Mouse (Mus musculus) myocyte (in vitro differentiated cells): ENCODE results near the gene Odc1. TPM values are rescaled to one million over a fixed set of nuclear protein-coding genes. Genes with fewer than 3 reads are reported as not detected.
"Not testable (repeated sequence)": the region's sequence is repeated elsewhere in the genome, so short reads cannot be mapped to it uniquely, and the experiment has no call there.

ENCODE experiments used
- H3K27me3 ChIP-seq: one replicate; pipeline ENCODE4 v1.6.1; 2011; ENCODE audit not compliant: control insufficient read depth, insufficient read depth, insufficient read length
- H3K36me3 ChIP-seq: one replicate; pipeline ENCODE4 v1.6.1; 2011; ENCODE audit not compliant: control insufficient read depth, insufficient read depth
- H3K4me2 ChIP-seq: one replicate; pipeline ENCODE4 v1.6.1; 2011; ENCODE audit warnings: low read depth, control low read depth
- H3K4me3 ChIP-seq: one replicate; pipeline ENCODE4 v1.5.1; 2011; ENCODE audit warnings: mild to moderate bottlenecking, control low read depth, moderate library complexity
- H3K79me2 ChIP-seq: one replicate; pipeline ENCODE4 v1.6.1; 2011; ENCODE audit not compliant: control insufficient read depth, insufficient read depth
- H3ac ChIP-seq: one replicate; pipeline ENCODE4 v1.6.1; 2011; ENCODE audit not compliant: control insufficient read depth, insufficient read length
- CEBPB ChIP-seq: IDR thresholded peaks from 2 replicates; pipeline ENCODE4 v1.6.1; 2011; ENCODE audit warnings: mild to moderate bottlenecking, moderate library complexity; ENCODE audit not compliant: poor library complexity, insufficient read depth, severe bottlenecking
- E2F4 ChIP-seq: IDR thresholded peaks from one replicate; pipeline ENCODE4 v1.6.1; 2011; ENCODE audit warnings: mild to moderate bottlenecking, control low read depth, moderate library complexity; ENCODE audit not compliant: insufficient read depth
- MAX ChIP-seq: IDR thresholded peaks from one replicate; pipeline ENCODE4 v1.6.1; 2011; ENCODE audit warnings: low read depth, mild to moderate bottlenecking, control low read depth
- MYOD1 ChIP-seq, 3 experiments: IDR thresholded peaks; one replicate each; pipeline ENCODE4 v1.6.1; 2011; ENCODE audit warnings: control low read depth in 2 of 3, low read depth in 2 of 3, mild to moderate bottlenecking in 2 of 3, moderate library complexity in 1 of 3; ENCODE audit not compliant: insufficient read length in 2 of 3, control insufficient read depth in 1 of 3
- MYOG ChIP-seq, 3 experiments: IDR thresholded peaks; one replicate each; pipeline ENCODE4 v1.6.1; 2011; ENCODE audit warnings: control low read depth in 2 of 3, low read depth in 2 of 3, mild to moderate bottlenecking in 2 of 3; ENCODE audit not compliant: insufficient read length in 2 of 3, control insufficient read depth in 1 of 3, insufficient read depth in 1 of 3
- POLR2A ChIP-seq: IDR thresholded peaks from one replicate; pipeline ENCODE4 v1.6.1; 2011; ENCODE audit warnings: low read depth, mild to moderate bottlenecking, control low read depth, moderate library complexity; ENCODE audit not compliant: insufficient read length
- POLR2AphosphoS2 ChIP-seq: IDR thresholded peaks from one replicate; pipeline ENCODE4 v1.6.1; 2011; ENCODE audit warnings: low read depth, control low read depth; ENCODE audit not compliant: insufficient read length
- REST ChIP-seq: IDR thresholded peaks from one replicate; pipeline ENCODE4 v1.6.1; 2011; ENCODE audit warnings: mild to moderate bottlenecking, control low read depth, moderate library complexity; ENCODE audit not compliant: insufficient read depth, insufficient read length
- SRF ChIP-seq: IDR thresholded peaks from one replicate; pipeline ENCODE4 v1.6.1; 2011; ENCODE audit warnings: low read depth; ENCODE audit not compliant: control insufficient read depth, insufficient read length
- TCF12 ChIP-seq: IDR thresholded peaks from one replicate; pipeline ENCODE4 v1.6.1; 2011; ENCODE audit warnings: mild to moderate bottlenecking, control low read depth; ENCODE audit not compliant: poor library complexity, insufficient read depth, severe bottlenecking
- TCF3 ChIP-seq: IDR thresholded peaks from one replicate; pipeline ENCODE4 v1.6.1; 2011; ENCODE audit warnings: low read depth, control low read depth; ENCODE audit not compliant: insufficient read length
- USF1 ChIP-seq: IDR thresholded peaks from one replicate; pipeline ENCODE4 v1.6.1; 2011; ENCODE audit warnings: low read depth, mild to moderate bottlenecking, control low read depth, moderate library complexity
- polyA plus RNA-seq: library from polyadenylated mRNA; unstranded; fragments of >200 nt; fragmentation: generic; extraction: Trizol; gene quantifications from one replicate; pipeline ENCODE4 v1.2.1, GENCODE M21; 2012; ENCODE audit warnings: missing spikeins

Gene Odc1
- polyA plus RNA-seq, 1 experiment, result 199 TPM

GRCm38 (mm10) chr12:17548505-17548904, 3.9 kb downstream of the Odc1 start:
- Histone ChIP-seq H3K79me2 (peaks cover 19% of the 10 kb centered on the region), H3K4me2 (no peak overlapping the region), H3ac (no peak overlapping the region), H3K36me3 (peaks cover 28% of the 10 kb centered on the region), H3K4me3 (no peak overlapping the region), H3K27me3 (no peaks in the 10 kb centered on the region)
- TF ChIP-seq TCF3, result no peak
- TF ChIP-seq TCF12, result no peak
- no peak for TF ChIP-seq POLR2AphosphoS2
- no peak for TF ChIP-seq REST
- TF ChIP-seq CEBPB, result no peak
- no peak for TF ChIP-seq MAX
- TF ChIP-seq POLR2A, result no peak
- no peak for TF ChIP-seq MYOD1 (IDR thresholded peaks at IDR 0.05; ENCODE audit: control insufficient read depth in 1 of 3, insufficient read length in 2 of 3, low read depth in 2 of 3)
- no peak for TF ChIP-seq MYOG (IDR thresholded peaks at IDR 0.05; ENCODE audit: control insufficient read depth in 1 of 3, insufficient read depth in 1 of 3, insufficient read length in 2 of 3, low read depth in 2 of 3)
- TF ChIP-seq SRF, result no peak
- TF ChIP-seq E2F4, result no peak
- TF ChIP-seq USF1, result no peak

- Histone ChIP-seq H3K79me2 (peaks cover 19% of the 10 kb centered on the region), H3K36me3 (peaks cover 28% of the 10 kb centered on the region)
- H3K4me3 ChIP-seq, H3K27me3 ChIP-seq, H3ac ChIP-seq, H3K4me2 ChIP-seq: not testable (repeated sequence)
These were observed 4.8 kb downstream of the Odc1 start for GRCm38 (mm10) chr12:17549421-17549820.

GRCm38 (mm10) chr12:17551208-17551995, 6.8 kb downstream of the Odc1 start:
- H3ac ChIP-seq, result no peak overlapping the region
- H3K4me2 ChIP-seq, result no peak overlapping the region
- H3K79me2 ChIP-seq, result peaks cover 6% of the 10 kb centered on the region
- H3K27me3 ChIP-seq, result no peaks in the 10 kb centered on the region
- TF ChIP-seq E2F4 (no peak), CEBPB (peak; percentile 8; the same call in 1 of the 2 replicates)
- H3K36me3 ChIP-seq, result peaks cover 28% of the 10 kb centered on the region
- H3K4me3 ChIP-seq, result no peak overlapping the region

- no peak for TF ChIP-seq POLR2A
- no peak for TF ChIP-seq CEBPB
- TF ChIP-seq USF1, result no peak
- no peak for TF ChIP-seq TCF3
- TF ChIP-seq MAX, result no peak
- Histone ChIP-seq H3K4me3 (no peak overlapping the region), H3K79me2 (no peaks in the 10 kb centered on the region), H3K4me2 (no peak overlapping the region), H3ac (no peak overlapping the region), H3K27me3 (no peaks in the 10 kb centered on the region), H3K36me3 (peaks cover 24% of the 10 kb centered on the region)
These were observed 7.8 kb downstream of the Odc1 start for GRCm38 (mm10) chr12:17552420-17552819.

GRCm38 (mm10) chr12:17552949-17553348, 8.4 kb downstream of the Odc1 start:
- H3ac ChIP-seq, result no peak overlapping the region
- H3K36me3 ChIP-seq, result peaks cover 19% of the 10 kb centered on the region
- TF ChIP-seq REST, result no peak
- no peak for TF ChIP-seq POLR2A
- TF ChIP-seq POLR2AphosphoS2, result peak; percentile 68

GRCm38 (mm10) chr12:17553627-17554026, 9.0 kb downstream of the Odc1 start:
- Histone ChIP-seq H3K4me2 (no peak overlapping the region), H3ac (no peak overlapping the region), H3K36me3 (peaks cover 12% of the 10 kb centered on the region), H3K79me2 (no peaks in the 10 kb centered on the region), H3K27me3 (no peaks in the 10 kb centered on the region), H3K4me3 (no peak overlapping the region)
- TF ChIP-seq MYOG (IDR thresholded peaks at IDR 0.05; ENCODE audit: control insufficient read depth in 1 of 3, insufficient read depth in 1 of 3, insufficient read length in 2 of 3, low read depth in 2 of 3) (no peak), POLR2A (no peak), E2F4 (no peak), MYOD1 (IDR thresholded peaks at IDR 0.05; ENCODE audit: control insufficient read depth in 1 of 3, insufficient read length in 2 of 3, low read depth in 2 of 3) (no peak), REST (no peak), MAX (no peak), TCF3 (no peak), USF1 (no peak), POLR2AphosphoS2 (no peak), SRF (no peak), CEBPB (no peak), TCF12 (no peak)

More at GRCm38 (mm10) chr12:17552949-17553348, 8.4 kb downstream of the Odc1 start:
- Histone ChIP-seq H3K4me2 (no peak overlapping the region), H3K4me3 (no peak overlapping the region), H3K79me2 (no peaks in the 10 kb centered on the region), H3K27me3 (no peaks in the 10 kb centered on the region)
